Mouse (Mus musculus): ENCODE data around the gene Atp1a3. TPM values are rescaled to one million over a fixed set of nuclear protein-coding genes. Genes with fewer than 3 reads are reported as not detected.

The Atp1a3 gene
- polyA plus RNA-seq, 1 experiment from 2014 or later: 0.68 TPM

DNA sequence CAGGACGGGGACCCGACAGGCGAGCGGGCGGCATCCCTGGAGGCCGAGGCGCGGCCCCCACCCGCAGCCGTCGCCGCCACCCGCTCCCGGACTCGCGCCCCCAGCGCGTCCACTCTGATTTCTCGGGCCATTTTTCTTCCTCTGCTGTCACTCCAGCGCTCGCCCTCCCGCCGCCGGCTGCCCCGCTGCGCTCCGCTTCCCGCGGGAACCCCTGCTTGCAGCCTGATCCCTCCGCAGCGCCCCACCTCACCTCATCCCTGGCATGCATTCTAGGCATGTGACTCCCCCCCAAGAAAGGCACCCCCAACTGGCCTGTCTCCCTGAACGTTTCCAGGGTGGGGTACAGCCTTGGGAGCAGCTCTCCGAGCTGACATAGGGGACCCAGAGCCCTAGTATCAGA lies 50.5 kb downstream of the Atp1a3 start:
- Histone ChIP-seq H3K27ac (ENCODE audit: low read depth, low read length) (no peak overlapping the region), H3K4me2 (replicated peaks; ENCODE audit: low read depth, low read length) (peak overlapping the region; percentile 63), H3K4me1 (ENCODE audit: control insufficient read depth, insufficient read depth, low read length) (peaks cover 11% of the 10 kb centered on the region; the same call in 1 of the 2 replicates), H3K27me3 (ENCODE audit: control insufficient read depth, insufficient read depth, low read length) (peaks cover 60% of the 10 kb centered on the region), H3K4me3 (ENCODE audit: low read length) (peak overlapping the region; percentile 43), H3K9ac (ENCODE audit: low read depth, low read length) (peak overlapping the region; percentile 51; the same call in 1 of the 2 replicates), H3K36me3 (ENCODE audit: control insufficient read depth, insufficient read depth, low read length) (no peaks in the 10 kb centered on the region), H3K9me3 (ENCODE audit: control insufficient read depth, low read length) (no peaks in the 10 kb centered on the region)
- 3% methylated on average over 20 of the region's 33 CpGs for WGBS
- ATAC-seq (ENCODE audit: low FRiP score, low TSS enrichment): no peak

DNA sequence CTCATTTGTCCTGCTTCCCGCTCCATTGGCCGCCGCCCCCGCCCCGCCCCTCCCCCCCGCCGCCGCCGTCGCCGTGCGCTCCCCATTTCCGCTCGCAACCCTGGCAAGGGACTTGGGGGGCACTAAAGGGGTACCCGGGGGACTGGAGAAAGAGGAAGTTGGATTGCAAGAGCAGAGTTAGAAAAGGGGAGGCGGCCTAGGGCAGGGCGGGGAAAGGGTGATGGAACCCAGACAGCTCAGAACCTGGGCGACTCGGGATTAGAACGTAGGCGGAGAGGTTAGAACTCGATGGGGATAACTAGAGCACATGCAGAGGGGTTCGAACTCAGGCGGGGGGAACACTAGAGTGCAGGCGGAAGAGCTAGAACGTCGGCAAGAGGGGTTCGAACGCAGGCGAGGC lies 51.3 kb downstream of the Atp1a3 start:
- peaks cover 11% of the 10 kb centered on the region; the same call in 1 of the 2 replicates for H3K4me1 ChIP-seq (ENCODE audit: control insufficient read depth, insufficient read depth, low read length)
- H3K9me3 ChIP-seq (ENCODE audit: control insufficient read depth, low read length): no peaks in the 10 kb centered on the region
- H3K27ac ChIP-seq (ENCODE audit: low read depth, low read length): no peak overlapping the region
- H3K4me3 ChIP-seq (ENCODE audit: low read length): peak overlapping the region; percentile 43
- peak overlapping the region; percentile 44 for H3K9ac ChIP-seq (ENCODE audit: low read depth, low read length)
- H3K27me3 ChIP-seq (ENCODE audit: control insufficient read depth, insufficient read depth, low read length): peaks cover 68% of the 10 kb centered on the region
- 2% methylated on average over 30 of the region's 30 CpGs for WGBS
- H3K36me3 ChIP-seq (ENCODE audit: control insufficient read depth, insufficient read depth, low read length): no peaks in the 10 kb centered on the region
- peak overlapping the region; percentile 63 for H3K4me2 ChIP-seq (replicated peaks; ENCODE audit: low read depth, low read length)
- 0 out of 2 replicates have a peak, but pooled peaks have one; percentile 24 for ATAC-seq (ENCODE audit: low FRiP score, low TSS enrichment)

DNA sequence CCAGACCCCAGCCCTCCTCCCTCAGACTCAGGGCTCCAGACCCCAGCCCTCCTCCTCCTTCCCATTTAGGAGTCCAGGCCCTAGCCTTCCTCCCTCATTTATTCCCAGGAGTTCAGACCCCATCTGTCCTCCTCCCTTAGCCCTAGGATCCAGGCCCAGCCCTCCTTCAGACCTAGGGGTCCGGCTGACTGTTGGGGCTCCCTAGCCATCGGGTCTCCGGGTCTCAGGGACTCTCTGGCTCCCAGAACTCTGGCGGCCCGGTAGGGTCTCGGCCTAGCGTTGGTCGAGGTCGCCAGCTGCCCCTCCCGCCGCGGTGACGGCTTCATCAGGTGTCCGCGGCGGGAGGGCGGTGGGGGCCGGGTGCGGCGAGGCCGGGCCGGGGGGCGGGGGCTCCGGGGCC lies 51.8 kb downstream of the Atp1a3 start:
- WGBS: 2% methylated on average over 24 of the region's 24 CpGs
- no peaks in the 10 kb centered on the region for H3K36me3 ChIP-seq (ENCODE audit: control insufficient read depth, insufficient read depth, low read length)
- no peaks in the 10 kb centered on the region for H3K9me3 ChIP-seq (ENCODE audit: control insufficient read depth, low read length)
- H3K9ac ChIP-seq (ENCODE audit: low read depth, low read length): peak overlapping the region; percentile 44
- H3K4me2 ChIP-seq (replicated peaks; ENCODE audit: low read depth, low read length): peak overlapping the region; percentile 63
- peak; percentile 12 for ATAC-seq (ENCODE audit: low FRiP score, low TSS enrichment)
- no peak overlapping the region for H3K27ac ChIP-seq (ENCODE audit: low read depth, low read length)
- H3K4me1 ChIP-seq (ENCODE audit: control insufficient read depth, insufficient read depth, low read length): peaks cover 11% of the 10 kb centered on the region; the same call in 1 of the 2 replicates
- H3K27me3 ChIP-seq (ENCODE audit: control insufficient read depth, insufficient read depth, low read length): peaks cover 73% of the 10 kb centered on the region
- peak overlapping the region; percentile 43 for H3K4me3 ChIP-seq (ENCODE audit: low read length)

DNA sequence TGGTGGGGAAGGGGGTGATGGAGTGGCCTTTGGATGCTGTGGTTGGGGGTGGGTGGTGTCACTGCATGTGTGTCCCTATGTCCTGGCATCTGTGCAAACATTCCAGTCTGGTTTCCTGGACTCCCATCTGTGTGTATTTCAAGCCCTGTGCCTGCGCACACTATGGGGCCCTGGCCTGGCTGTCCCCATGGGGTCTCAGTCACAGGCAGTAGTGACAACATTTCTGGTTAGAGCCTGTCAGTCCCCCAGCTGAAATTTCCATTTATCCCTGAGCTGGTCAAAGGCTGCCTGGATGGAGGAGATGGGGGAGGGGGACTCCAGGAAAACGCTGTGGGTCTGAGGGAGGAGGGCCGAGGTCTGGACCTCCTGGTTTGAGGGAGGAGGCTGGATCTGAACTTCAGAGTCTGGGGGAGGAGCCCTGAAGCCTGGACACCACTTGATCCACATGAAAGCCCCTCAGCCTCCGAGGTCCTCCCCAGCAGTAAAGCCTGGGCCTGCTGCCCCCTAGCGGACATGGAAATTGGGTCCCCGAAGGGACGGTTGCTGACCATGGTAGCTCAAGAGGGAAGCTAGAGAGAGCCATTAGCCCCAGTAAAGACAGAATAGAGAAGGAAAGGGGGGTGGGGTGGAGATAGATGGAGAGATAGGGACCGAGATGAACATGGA lies 55.7 kb downstream of the Atp1a3 start:
- peaks cover 7% of the 10 kb centered on the region; the same call in 1 of the 2 replicates for H3K4me1 ChIP-seq (ENCODE audit: control insufficient read depth, insufficient read depth, low read length)
- ATAC-seq (ENCODE audit: low FRiP score, low TSS enrichment): peak; percentile 68
- no peaks in the 10 kb centered on the region for H3K36me3 ChIP-seq (ENCODE audit: control insufficient read depth, insufficient read depth, low read length)
- no peak overlapping the region for H3K4me2 ChIP-seq (replicated peaks; ENCODE audit: low read depth, low read length)
- H3K27ac ChIP-seq (ENCODE audit: low read depth, low read length): no peak overlapping the region
- no peaks in the 10 kb centered on the region for H3K9me3 ChIP-seq (ENCODE audit: control insufficient read depth, low read length)
- H3K9ac ChIP-seq (ENCODE audit: low read depth, low read length): no peak overlapping the region
- 2% methylated on average over 8 of the region's 8 CpGs for WGBS
- H3K27me3 ChIP-seq (ENCODE audit: control insufficient read depth, insufficient read depth, low read length): peaks cover 91% of the 10 kb centered on the region
- H3K4me3 ChIP-seq (ENCODE audit: low read length): no peak overlapping the region

DNA sequence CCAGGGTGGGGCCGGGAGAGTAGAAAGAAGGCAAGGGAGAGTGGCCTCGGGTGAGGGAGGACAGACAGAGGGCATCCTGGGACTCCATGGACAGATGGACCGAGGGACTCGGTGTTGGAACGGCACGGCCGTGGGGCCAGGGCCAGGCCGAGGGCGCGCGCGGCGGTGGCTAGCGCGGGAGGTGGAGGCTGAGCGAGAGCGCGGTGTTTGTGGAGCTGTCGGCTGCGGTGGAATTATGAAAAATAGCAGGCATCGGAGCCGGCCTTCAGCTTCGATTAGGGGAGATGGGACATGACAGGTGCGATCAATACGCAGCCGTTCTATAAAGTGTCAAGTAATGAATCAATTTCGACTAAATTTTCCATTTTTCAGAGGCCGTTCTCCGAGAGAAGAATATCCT lies 57.0 kb downstream of the Atp1a3 start:
- Histone ChIP-seq H3K36me3 (ENCODE audit: control insufficient read depth, insufficient read depth, low read length) (no peaks in the 10 kb centered on the region), H3K9ac (ENCODE audit: low read depth, low read length) (no peak overlapping the region), H3K27me3 (ENCODE audit: control insufficient read depth, insufficient read depth, low read length) (peaks cover 91% of the 10 kb centered on the region), H3K27ac (ENCODE audit: low read depth, low read length) (no peak overlapping the region), H3K4me2 (replicated peaks; ENCODE audit: low read depth, low read length) (no peak overlapping the region), H3K9me3 (ENCODE audit: control insufficient read depth, low read length) (no peaks in the 10 kb centered on the region), H3K4me3 (ENCODE audit: low read length) (no peak overlapping the region), H3K4me1 (ENCODE audit: control insufficient read depth, insufficient read depth, low read length) (peaks cover 3% of the 10 kb centered on the region; the same call in 1 of the 2 replicates)
- ATAC-seq (ENCODE audit: low FRiP score, low TSS enrichment): no peak
- WGBS: 2% methylated on average over 29 of the region's 29 CpGs

DNA sequence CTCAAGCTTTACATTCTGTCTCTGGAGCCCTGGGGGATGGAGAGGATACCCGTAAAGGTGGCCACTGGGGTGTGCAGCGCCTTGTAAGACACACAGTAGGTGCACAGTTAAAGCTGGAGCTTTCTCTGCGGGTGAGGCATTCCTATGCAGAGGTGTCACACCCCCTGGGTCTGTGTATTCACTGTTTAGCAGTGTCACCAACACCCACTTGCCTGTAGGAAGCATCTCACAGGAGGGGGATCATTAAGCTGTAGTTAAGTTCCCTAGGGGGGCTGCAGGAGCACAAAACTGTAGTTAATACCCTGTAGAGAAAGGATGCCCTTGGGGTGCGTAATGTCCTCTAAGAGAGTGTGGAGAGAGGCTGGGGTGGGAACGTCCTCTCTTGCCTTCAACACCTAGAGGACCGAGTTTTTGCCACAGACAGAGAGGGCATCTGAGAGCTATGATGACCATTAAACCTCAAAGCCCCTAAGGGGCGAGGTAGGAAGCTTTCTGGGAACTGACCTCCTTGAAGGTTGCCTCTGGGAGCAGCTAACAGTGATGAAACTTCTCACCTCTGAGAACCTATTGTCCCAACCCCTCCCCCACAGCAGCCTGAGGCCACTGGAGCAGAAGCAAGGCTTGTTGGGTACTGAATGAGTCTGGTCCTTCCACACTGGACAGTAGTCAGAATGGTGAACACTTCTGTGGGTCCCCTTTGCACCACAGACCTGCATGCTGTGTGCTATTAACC lies 58.3 kb downstream of the Atp1a3 start:
- Histone ChIP-seq H3K4me3 (ENCODE audit: low read length) (no peak overlapping the region), H3K27me3 (ENCODE audit: control insufficient read depth, insufficient read depth, low read length) (peaks cover 95% of the 10 kb centered on the region), H3K36me3 (ENCODE audit: control insufficient read depth, insufficient read depth, low read length) (no peaks in the 10 kb centered on the region), H3K9ac (ENCODE audit: low read depth, low read length) (no peak overlapping the region), H3K4me1 (ENCODE audit: control insufficient read depth, insufficient read depth, low read length) (peaks cover 3% of the 10 kb centered on the region; the same call in 1 of the 2 replicates), H3K9me3 (ENCODE audit: control insufficient read depth, low read length) (no peaks in the 10 kb centered on the region), H3K4me2 (replicated peaks; ENCODE audit: low read depth, low read length) (no peak overlapping the region), H3K27ac (ENCODE audit: low read depth, low read length) (no peak overlapping the region)
- ATAC-seq (ENCODE audit: low FRiP score, low TSS enrichment): no peak
- 3% methylated on average over 7 of the region's 7 CpGs for WGBS

DNA sequence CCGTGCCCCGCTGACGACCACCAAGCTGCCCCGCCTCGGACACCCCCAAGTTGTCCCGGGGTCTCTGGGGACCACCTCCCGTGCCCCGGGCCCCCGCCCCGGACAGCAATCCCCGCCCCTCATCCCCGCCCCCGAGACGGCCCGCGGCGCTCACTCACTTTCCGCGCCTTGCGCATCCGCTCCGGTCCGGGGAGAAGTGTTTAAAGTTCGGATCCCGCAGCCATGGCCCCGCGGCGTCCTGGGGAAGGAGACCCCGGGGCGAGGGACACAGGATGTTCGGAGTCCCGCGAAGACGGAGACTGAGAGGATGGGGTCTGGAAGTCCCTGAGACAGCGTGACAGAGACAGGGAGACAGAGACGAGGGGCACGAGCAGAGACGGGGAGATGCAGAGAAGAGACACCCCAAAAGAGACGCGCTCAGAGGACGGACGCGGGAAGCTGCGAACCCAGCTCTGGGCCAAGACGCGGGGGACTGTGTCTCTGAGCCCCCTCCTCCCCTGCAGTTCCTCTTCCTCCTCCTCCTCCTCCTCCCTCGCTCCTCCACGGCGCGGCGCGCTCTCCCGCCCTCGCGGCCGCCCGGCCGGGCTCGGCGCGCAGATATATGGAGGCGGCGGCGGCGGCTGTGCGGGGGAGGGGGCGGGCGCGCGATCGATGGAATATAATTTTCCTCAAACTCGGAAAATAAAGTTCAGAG lies 61.4 kb downstream of the Atp1a3 start, which contains the start of gene Gm4881:
Gm4881 (minus strand) TSS at position 238 of the 694 bp plus-strand sequence.
- peaks cover 86% of the 10 kb centered on the region for H3K27me3 ChIP-seq (ENCODE audit: control insufficient read depth, insufficient read depth, low read length)
- H3K4me2 ChIP-seq (replicated peaks; ENCODE audit: low read depth, low read length): peak within 1 kb of the TSS; percentile 53
- H3K9ac ChIP-seq (ENCODE audit: low read depth, low read length): peak within 1 kb of the TSS; percentile 25; the same call in 1 of the 2 replicates
- H3K36me3 ChIP-seq (ENCODE audit: control insufficient read depth, insufficient read depth, low read length): no peaks in the 10 kb centered on the region
- WGBS: under 1% methylated on average over 64 of the region's 72 CpGs
- H3K9me3 ChIP-seq (ENCODE audit: control insufficient read depth, low read length): no peaks in the 10 kb centered on the region
- H3K4me3 ChIP-seq (ENCODE audit: low read length): peak within 1 kb of the TSS; percentile 25
- H3K4me1 ChIP-seq (ENCODE audit: control insufficient read depth, insufficient read depth, low read length): peaks cover 3% of the 10 kb centered on the region; the same call in 1 of the 2 replicates
- ATAC-seq (ENCODE audit: low FRiP score, low TSS enrichment): no peak
- no peak within 1 kb of the TSS for H3K27ac ChIP-seq (ENCODE audit: low read depth, low read length)

DNA sequence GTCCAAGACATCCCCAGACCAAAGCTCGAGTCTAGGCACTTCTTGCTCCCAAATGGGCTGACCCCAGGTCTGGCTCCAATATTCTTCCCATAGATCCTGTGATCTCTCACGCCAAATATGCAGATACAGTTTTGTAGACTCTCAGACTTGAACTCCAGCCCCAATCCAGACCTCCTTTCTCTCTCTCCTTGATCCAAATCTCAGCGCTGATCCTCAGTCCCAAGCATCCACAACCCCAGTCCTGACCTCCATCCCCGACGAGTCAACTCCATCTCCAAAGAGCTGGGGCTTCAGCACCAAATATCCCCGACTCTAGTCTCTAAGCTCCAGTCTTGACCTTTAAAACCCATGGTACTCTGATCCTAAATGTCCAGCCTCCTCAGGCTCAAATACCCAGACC lies 62.1 kb downstream of the Atp1a3 start:
- Histone ChIP-seq H3K4me3 (ENCODE audit: low read length) (peak overlapping the region; percentile 25), H3K27ac (ENCODE audit: low read depth, low read length) (no peak overlapping the region), H3K4me1 (ENCODE audit: control insufficient read depth, insufficient read depth, low read length) (peaks cover 3% of the 10 kb centered on the region; the same call in 1 of the 2 replicates), H3K9ac (ENCODE audit: low read depth, low read length) (no peak overlapping the region), H3K9me3 (ENCODE audit: control insufficient read depth, low read length) (no peaks in the 10 kb centered on the region), H3K27me3 (ENCODE audit: control insufficient read depth, insufficient read depth, low read length) (peaks cover 79% of the 10 kb centered on the region), H3K4me2 (replicated peaks; ENCODE audit: low read depth, low read length) (no peak overlapping the region), H3K36me3 (ENCODE audit: control insufficient read depth, insufficient read depth, low read length) (no peaks in the 10 kb centered on the region)
- 5% methylated on average over 6 of the region's 6 CpGs for WGBS
- no peak for ATAC-seq (ENCODE audit: low FRiP score, low TSS enrichment)
